Mouse (Mus musculus) spleen, postnatal 10 days (tissue): ENCODE data around the gene Gcsam.

Experiments
- DNase-seq, 2 experiments: peaks; one replicate each; pipeline ENCODE4 v3.0.0; 2021 to 2022; ENCODE audit warnings: low spot score in 2 of 2

Gcsam gene

GRCm38 (mm10) chr16:45610267-45610666, at the start of gene Gcsam:
Gcsam (plus strand) TSS chr16:45610380.
- no peak for DNase-seq

GRCm38 (mm10) chr16:45561747-45562146, 48.4 kb upstream of the Gcsam start:
- DNase-seq: no peak

GRCm38 (mm10) chr16:45572307-45572706, 37.9 kb upstream of the Gcsam start:
- no peak for DNase-seq

- DNase-seq: no peak
Observed at GRCm38 (mm10) chr16:45579883-45580282, 30.3 kb upstream of the Gcsam start.

GRCm38 (mm10) chr16:45582512-45582911, 27.7 kb upstream of the Gcsam start:
- DNase-seq: peak in 1 of 2 experiments; percentile 45

GRCm38 (mm10) chr16:45593656-45594055, 16.5 kb upstream of the Gcsam start:
- DNase-seq: no peak

- no peak for DNase-seq
Observed at GRCm38 (mm10) chr16:45595494-45595893, 14.7 kb upstream of the Gcsam start.

GRCm38 (mm10) chr16:45608481-45608954, 1.7 kb upstream of the Gcsam start:
- DNase-seq: no peak

GRCm38 (mm10) chr16:45609300-45609699, 880 bp upstream of the Gcsam start:
- DNase-seq: peak in 1 of 2 experiments; percentile 30

- DNase-seq: no peak
Observed at GRCm38 (mm10) chr16:45613247-45613646, 3.1 kb downstream of the Gcsam start.

- DNase-seq: no peak
Observed at GRCm38 (mm10) chr16:45615944-45616343, 5.8 kb downstream of the Gcsam start.

GRCm38 (mm10) chr16:45619751-45620375, 9.7 kb downstream of the Gcsam start:
- DNase-seq: no peak

- no peak for DNase-seq
Observed at GRCm38 (mm10) chr16:45623230-45623629, 13.1 kb downstream of the Gcsam start.

GRCm38 (mm10) chr16:45624791-45625190, 14.6 kb downstream of the Gcsam start:
- DNase-seq: no peak

GRCm38 (mm10) chr16:45625342-45625741, 15.2 kb downstream of the Gcsam start:
- DNase-seq: no peak

- DNase-seq: no peak
Observed at GRCm38 (mm10) chr16:45629497-45630105, 19.4 kb downstream of the Gcsam start.

- DNase-seq: peak; percentile 24 to 73
Observed at GRCm38 (mm10) chr16:45630347-45630960, 20.3 kb downstream of the Gcsam start.

GRCm38 (mm10) chr16:45632420-45632819, 22.2 kb downstream of the Gcsam start:
- DNase-seq: no peak

GRCm38 (mm10) chr16:45635826-45636225, 25.6 kb downstream of the Gcsam start:
- DNase-seq: no peak

GRCm38 (mm10) chr16:45640070-45640762, 30.0 kb downstream of the Gcsam start:
- no peak for DNase-seq

- no peak for DNase-seq
Observed at GRCm38 (mm10) chr16:45641301-45641700, 31.1 kb downstream of the Gcsam start.

GRCm38 (mm10) chr16:45643944-45644343, 33.8 kb downstream of the Gcsam start:
- DNase-seq: no peak
